Mouse (Mus musculus) gastrocnemius, postnatal 10 days (tissue): ENCODE measurements around the gene Gtpbp10. TPM values are rescaled to one million over a fixed set of nuclear protein-coding genes. Genes with fewer than 3 reads are reported as not detected.

ENCODE experiments used
- DNase-seq: peaks from one replicate; pipeline ENCODE4 v3.0.0; 2021; ENCODE audit warnings: mixed read lengths
- long read RNA-seq, 2 experiments: library from polyadenylated mRNA; stranded (forward); transcript quantifications; one replicate each; pipeline ENCODE4 v2.0.0; 2021
- total RNA-seq, 2 experiments: library from RNA; stranded (reverse); gene quantifications; 2 replicates each; pipeline ENCODE4 v1.2.3; 2021

The Gtpbp10 gene
- total RNA-seq, result 1 to 10 TPM; 7.2 to 8.6 TPM
- long read RNA-seq, experiment 1, transcript Gtpbp10-202 (10 exons, 2,972 nt), result major isoform, 6 of 8 reads
- long read RNA-seq, experiment 1, partial matches to known transcripts, result 1 of 8 reads
- long read RNA-seq, experiment 1, other reads (novel, unspliced or antisense), result 1 of 8 reads
- long read RNA-seq, experiment 2, partial matches to known transcripts, result 0 of 4 reads
- long read RNA-seq, experiment 2, other reads (novel, unspliced or antisense), result 1 of 4 reads

DNA sequence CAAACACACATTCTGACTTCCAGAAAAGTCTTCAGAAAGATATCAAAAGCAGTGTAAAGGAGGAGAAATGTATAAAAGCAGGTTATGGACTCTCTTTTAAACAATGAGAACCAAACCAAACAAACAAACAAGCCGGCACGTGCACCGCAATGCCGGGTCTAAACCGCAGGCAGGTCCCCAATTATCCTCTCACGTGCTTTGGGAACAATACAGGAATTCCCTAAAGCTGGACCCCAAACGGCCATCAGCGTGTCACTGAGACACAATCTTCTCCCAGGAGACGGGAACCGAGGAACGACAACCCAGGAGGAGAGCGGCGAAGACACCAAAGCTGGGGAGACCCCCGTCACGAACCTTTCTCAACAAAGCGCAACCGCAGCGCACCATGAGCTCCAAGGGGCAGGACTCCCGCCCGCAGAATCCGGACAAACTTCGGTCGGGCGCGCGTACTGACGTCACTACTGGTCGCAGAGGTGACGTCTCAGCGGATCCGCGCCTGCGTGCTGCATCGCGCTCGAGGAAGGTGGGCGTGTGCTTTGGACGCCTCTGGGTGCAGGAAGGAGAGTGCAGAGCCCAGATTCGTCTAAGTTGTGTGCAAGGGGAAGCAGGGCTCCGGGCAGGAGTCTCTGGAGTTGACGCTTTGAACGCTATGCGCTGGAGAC is at the start of gene Gtpbp10:
TSS of gene Gtpbp10 (minus strand) at position 460 of the 662 bp plus-strand sequence.
- DNase-seq, result peak; percentile 94

GRCm38 (mm10) chr5:5587686-5588085 is 28.3 kb upstream of the Gtpbp10 start:
- no peak for DNase-seq

DNA sequence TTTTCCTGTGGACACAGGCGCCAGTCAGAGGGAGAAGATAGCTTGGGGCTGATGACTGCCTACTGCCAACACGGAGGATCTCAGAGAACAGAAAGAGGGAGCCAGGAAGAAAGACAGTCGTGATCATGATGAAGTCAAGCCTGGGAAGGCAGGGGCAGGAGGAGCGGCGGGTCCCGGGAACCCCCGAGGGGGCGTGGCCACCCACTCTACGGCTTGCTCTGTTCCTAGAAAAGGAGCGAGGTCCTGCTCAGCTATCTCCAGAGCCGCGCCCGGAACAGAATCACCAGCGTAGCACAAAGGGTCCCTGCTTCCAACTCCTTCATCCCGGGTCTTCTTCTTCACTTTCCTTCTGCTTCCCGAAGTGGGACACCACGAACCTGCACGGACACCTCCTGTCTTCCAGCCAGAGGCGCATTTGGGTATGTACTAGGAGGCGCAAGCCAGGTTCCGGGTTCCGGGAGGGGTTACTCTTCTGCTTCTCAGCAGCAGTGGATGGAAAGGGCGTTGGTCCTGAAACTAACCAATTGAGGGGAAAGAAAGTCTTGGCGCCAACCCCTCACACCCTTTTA is 14.5 kb upstream of the Gtpbp10 start, which contains the start of gene Gm8773:
TSS of gene Gm8773 (plus strand) at position 51 of the 569 bp plus-strand sequence.
- DNase-seq, result peak; percentile 14

GRCm38 (mm10) chr5:5562435-5562834 is 3.1 kb upstream of the Gtpbp10 start:
- no peak for DNase-seq

- no peak for DNase-seq
Observed at GRCm38 (mm10) chr5:5561041-5561706, 1.8 kb upstream of the Gtpbp10 start.

DNA sequence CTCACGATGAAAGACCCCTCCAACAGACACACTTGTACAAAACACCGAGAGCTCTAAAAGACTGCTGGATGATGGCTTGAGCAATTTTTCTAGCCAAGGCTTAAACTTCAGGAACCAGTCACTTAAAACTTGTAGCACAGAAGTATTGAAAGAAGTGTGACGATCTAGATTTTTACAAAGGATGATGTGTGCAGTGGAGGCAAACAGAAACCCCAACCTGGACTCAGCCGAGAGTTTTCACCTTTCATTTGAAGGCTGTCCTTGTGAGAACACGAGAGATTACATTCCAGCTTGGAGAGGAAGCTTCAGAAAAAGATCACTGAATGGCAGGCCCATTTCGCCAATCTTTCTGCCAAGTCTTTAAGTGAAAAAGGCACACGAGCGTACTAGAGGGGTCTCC is 460 bp upstream of the Gtpbp10 start:
- no peak for DNase-seq

DNA sequence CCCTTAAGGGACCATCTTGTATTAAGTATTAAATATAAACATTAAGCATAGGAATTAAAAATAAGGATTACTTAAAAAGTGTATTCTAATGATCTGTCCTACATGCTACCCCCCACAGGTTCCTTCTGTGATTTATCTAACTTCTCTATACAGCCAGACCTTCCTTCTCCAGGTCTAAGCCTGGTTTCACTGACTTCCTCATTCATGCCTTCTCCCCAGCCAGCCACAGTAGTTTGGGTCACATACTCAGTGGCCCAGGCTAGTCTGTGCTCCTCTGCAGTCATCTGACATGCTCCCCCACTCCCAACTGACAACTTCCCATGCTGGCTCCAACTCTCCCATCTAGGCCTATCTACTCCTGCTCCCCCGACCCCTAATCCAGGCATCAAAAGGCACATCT is 8.2 kb downstream of the Gtpbp10 start:
- DNase-seq, result no peak

DNA sequence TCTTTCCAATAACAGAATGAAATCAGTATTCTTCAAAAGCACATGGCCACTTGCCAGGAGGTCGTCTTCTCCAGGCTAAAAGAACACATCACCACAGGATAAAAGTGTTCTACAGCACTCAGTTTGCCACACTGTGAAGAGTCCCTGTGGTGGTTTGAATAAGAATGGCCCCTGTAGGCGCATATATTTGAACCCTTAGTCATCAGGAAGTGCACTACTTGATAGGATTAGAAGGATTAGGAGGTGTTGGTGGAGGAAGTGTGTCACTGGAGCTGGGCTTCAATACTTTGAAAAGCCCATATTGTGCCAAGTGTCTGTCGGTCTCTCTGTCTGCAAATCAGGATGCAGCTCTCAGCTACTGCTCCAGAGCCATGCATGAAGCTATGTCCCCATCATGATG is 19.0 kb downstream of the Gtpbp10 start:
- no peak for DNase-seq

- DNase-seq, result no peak
Observed at GRCm38 (mm10) chr5:5539771-5540170, 19.6 kb downstream of the Gtpbp10 start.

DNA sequence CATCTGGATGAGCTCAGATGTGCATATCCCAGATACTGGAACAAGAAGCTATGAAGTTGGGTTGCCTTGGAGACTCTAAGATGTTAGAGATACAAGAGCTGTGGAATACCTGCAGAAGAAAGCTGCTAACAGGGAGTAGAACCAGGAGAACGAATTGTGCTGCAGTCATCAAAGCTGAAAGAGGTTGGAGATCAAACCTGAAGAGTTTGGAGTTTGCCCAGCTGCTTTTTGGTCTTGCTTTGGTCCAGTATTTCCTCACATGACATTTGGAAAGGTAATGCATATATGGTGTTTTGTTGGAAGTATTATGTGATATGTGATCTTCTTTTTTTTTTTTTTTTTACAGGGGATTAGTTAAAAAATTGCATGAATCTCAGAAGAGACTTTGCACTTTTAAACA is 23.2 kb downstream of the Gtpbp10 start:
- DNase-seq, result no peak

DNA sequence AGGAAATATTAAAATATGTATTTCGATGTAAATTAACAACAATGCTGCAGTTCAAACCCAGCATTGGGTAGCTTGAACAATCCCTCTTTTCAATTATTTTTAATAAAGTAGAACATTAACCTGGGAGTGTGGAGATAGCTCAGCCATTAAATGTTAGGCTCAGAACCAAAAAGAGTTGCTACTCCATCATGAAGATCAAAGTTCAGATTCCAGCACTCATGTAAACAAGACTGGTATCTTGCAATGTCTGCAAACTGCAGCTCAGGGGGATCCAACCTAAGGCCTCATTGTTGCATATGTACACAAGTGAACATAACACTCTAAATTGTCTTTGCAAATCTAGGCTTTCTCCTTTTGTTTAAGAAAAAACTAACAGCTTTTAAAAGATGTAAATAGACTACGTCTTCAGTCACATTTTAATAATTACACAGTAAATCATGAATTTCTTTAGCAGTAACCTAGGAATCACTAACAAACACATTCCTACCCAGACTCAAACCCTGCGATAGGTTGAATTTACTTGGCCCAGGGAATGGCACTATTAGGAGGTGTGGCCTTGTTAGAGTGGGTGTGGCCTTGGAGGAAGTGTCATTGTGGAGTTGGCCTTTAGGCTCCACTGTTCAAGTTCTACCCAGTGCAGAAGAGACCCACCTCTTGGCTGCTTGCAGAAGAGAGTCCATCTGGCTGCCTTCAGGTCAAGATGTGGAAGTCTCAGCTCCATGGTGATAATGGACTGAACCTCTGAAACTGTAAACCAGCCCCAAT is 25.5 kb downstream of the Gtpbp10 start:
- DNase-seq, result no peak

- DNase-seq, result no peak
Observed at GRCm38 (mm10) chr5:5515411-5515810, 43.9 kb downstream of the Gtpbp10 start.

DNA sequence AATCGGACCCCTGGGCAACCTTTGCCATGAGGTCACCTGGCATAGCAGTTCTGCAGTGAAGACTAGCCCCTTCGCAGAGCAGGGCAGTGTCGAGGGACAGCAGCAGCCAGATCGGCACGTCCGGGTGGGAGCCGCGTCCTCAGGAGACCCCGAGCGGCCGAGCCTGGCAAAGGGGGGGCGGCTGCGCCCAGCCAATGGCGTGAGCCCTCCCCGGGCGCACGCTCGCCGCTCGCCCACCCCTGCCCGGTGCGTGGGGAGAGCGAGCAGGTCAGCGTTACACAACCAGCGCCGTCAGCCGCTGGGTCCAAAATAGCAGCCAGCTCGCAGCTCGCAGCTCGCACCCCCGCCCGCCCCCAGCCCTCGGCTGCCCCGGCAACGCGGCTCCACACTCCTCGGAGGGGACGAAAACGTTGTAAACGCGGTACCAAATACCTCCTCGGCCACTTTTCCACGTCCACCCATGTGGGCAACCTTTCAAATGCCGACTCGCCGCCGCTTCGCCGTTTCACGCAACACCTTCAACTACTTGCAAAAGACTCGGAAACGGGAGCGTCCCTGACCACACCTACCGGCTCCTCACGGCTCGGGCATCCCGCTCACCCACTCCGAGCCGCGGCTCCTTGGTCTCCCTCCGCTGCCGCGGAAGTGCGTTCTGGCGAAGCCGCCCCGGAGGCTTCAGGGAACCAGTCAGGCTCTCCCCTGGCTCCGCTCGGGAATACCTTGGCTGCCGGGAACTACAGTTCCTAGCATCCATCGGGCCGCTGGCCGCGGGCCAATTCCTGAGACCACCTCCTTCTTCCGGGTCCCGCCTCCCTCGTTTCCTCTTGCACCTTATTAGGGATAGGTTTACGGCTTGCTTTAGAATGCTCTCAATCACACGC is 44.9 kb downstream of the Gtpbp10 start, which contains the start of gene Cldn12:
TSS of gene Cldn12 (minus strand) at position 763 of the 881 bp plus-strand sequence.
- peak; percentile 99 for DNase-seq

DNA sequence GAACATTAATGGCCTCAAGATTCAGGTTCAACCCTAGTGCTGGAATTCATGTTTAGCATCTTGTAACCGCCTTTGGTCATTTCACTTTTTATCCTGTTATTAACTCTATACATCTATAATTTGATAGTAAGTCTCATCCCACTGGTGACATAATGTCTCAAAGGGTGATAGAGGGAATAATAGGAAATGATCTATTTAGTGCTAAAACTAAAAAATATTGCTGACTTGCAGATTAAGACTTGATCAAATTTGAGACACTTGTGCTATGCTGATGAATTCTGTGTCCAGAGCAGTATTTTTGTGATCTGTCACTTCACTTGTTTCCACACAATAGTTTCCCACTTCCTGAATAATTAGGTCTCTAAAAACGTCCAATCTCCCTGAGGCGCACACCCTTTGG is 47.9 kb downstream of the Gtpbp10 start:
- DNase-seq, result no peak

- DNase-seq, result no peak
Observed at GRCm38 (mm10) chr5:5510989-5511388, 48.3 kb downstream of the Gtpbp10 start.

GRCm38 (mm10) chr5:5510304-5510887 is 48.9 kb downstream of the Gtpbp10 start:
- DNase-seq, result no peak

DNA sequence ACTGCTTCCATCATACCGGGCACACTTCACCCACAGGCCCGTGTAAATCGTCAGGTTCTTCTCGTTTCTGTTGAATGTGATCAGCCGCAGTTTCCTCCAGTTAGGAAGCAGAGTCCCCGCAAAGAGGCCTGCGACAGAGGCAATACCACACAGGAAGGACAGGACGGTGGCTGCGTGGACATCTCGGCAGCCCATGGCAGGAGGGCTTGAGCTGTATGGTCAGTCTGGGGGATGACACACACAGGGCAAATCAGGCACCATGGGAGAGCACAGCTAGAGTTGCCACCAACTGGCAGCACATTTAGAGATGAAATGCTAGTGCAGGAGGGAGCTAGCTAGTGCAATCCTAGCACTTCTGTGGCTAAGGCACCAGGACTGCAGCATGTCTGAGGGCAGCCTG is 51.1 kb downstream of the Gtpbp10 start:
- DNase-seq, result no peak

GRCm38 (mm10) chr5:5507701-5508225 is 51.6 kb downstream of the Gtpbp10 start:
- DNase-seq, result peak; percentile 65

GRCm38 (mm10) chr5:5504456-5504855 is 54.9 kb downstream of the Gtpbp10 start:
- DNase-seq, result no peak

- no peak for DNase-seq
Observed at GRCm38 (mm10) chr5:5503381-5503780, 56.0 kb downstream of the Gtpbp10 start.
